Mouse (Mus musculus): ENCODE measurements at regions not wholly inside any gene's neighbourhood (a gene's known extent, or its start where the extent isn't known, plus 50 kb on each side); places are given as distances from the start of the nearest gene placed in this dataset.

GRCm38 (mm10) chr5:148724470-148724869 is 171.9 kb upstream of the Ubl3 start:
- Histone ChIP-seq H3K4me2 (ENCODE audit: low read length) (no peak overlapping the region), H3K9ac (ENCODE audit: low read length) (no peak overlapping the region), H3K27ac (ENCODE audit: low read depth, low read length) (no peak overlapping the region), H3K36me3 (ENCODE audit: control insufficient read depth, insufficient read depth, low read length) (no peaks in the 10 kb centered on the region), H3K27me3 (replicated peaks; ENCODE audit: control insufficient read depth, insufficient read depth, low read length) (no peaks in the 10 kb centered on the region), H3K9me3 (replicated peaks; ENCODE audit: control insufficient read depth, low read length) (no peaks in the 10 kb centered on the region), H3K4me3 (ENCODE audit: low read depth, low read length) (no peak overlapping the region), H3K4me1 (ENCODE audit: control insufficient read depth, insufficient read depth, low read length) (no peaks in the 10 kb centered on the region)
- DNase-seq (ENCODE audit: low spot score) (no peak), ATAC-seq (no peak)
- 86% methylated on average over 6 of the region's 6 CpGs for WGBS

GRCm38 (mm10) chr5:148723677-148724227 is 171.2 kb upstream of the Ubl3 start:
- Histone ChIP-seq H3K27me3 (replicated peaks; ENCODE audit: control insufficient read depth, insufficient read depth, low read length) (no peaks in the 10 kb centered on the region), H3K4me3 (ENCODE audit: low read depth, low read length) (no peak overlapping the region), H3K9me3 (replicated peaks; ENCODE audit: control insufficient read depth, low read length) (no peaks in the 10 kb centered on the region), H3K4me1 (ENCODE audit: control insufficient read depth, insufficient read depth, low read length) (no peaks in the 10 kb centered on the region), H3K9ac (ENCODE audit: low read length) (no peak overlapping the region), H3K27ac (ENCODE audit: low read depth, low read length) (no peak overlapping the region), H3K36me3 (ENCODE audit: control insufficient read depth, insufficient read depth, low read length) (no peaks in the 10 kb centered on the region), H3K4me2 (ENCODE audit: low read length) (no peak overlapping the region)
- ATAC-seq (no peak), DNase-seq (ENCODE audit: low spot score) (no peak)
- 92% methylated on average over 11 of the region's 11 CpGs for WGBS

GRCm38 (mm10) chr5:148720604-148721003 is 168.0 kb upstream of the Ubl3 start:
- H3K27me3 ChIP-seq (replicated peaks; ENCODE audit: control insufficient read depth, insufficient read depth, low read length): no peaks in the 10 kb centered on the region
- no peak for DNase-seq (ENCODE audit: low spot score)
- no peak overlapping the region for H3K27ac ChIP-seq (ENCODE audit: low read depth, low read length)
- 94% methylated on average over 5 of the region's 5 CpGs for WGBS
- no peak overlapping the region for H3K4me3 ChIP-seq (ENCODE audit: low read depth, low read length)
- ATAC-seq: no peak
- H3K4me1 ChIP-seq (ENCODE audit: control insufficient read depth, insufficient read depth, low read length): no peaks in the 10 kb centered on the region
- H3K9me3 ChIP-seq (replicated peaks; ENCODE audit: control insufficient read depth, low read length): no peaks in the 10 kb centered on the region
- no peak overlapping the region for H3K9ac ChIP-seq (ENCODE audit: low read length)
- H3K4me2 ChIP-seq (ENCODE audit: low read length): no peak overlapping the region
- no peaks in the 10 kb centered on the region for H3K36me3 ChIP-seq (ENCODE audit: control insufficient read depth, insufficient read depth, low read length)

- no peak overlapping the region for H3K4me3 ChIP-seq (ENCODE audit: low read depth, low read length)
- no peaks in the 10 kb centered on the region for H3K9me3 ChIP-seq (replicated peaks; ENCODE audit: control insufficient read depth, low read length)
- 96% methylated on average over 6 of the region's 6 CpGs for WGBS
- ATAC-seq (no peak), DNase-seq (ENCODE audit: low spot score) (no peak)
- no peaks in the 10 kb centered on the region for H3K4me1 ChIP-seq (ENCODE audit: control insufficient read depth, insufficient read depth, low read length)
- H3K4me2 ChIP-seq (ENCODE audit: low read length): no peak overlapping the region
- H3K9ac ChIP-seq (ENCODE audit: low read length): no peak overlapping the region
- H3K27me3 ChIP-seq (replicated peaks; ENCODE audit: control insufficient read depth, insufficient read depth, low read length): no peaks in the 10 kb centered on the region
- H3K27ac ChIP-seq (ENCODE audit: low read depth, low read length): no peak overlapping the region
- H3K36me3 ChIP-seq (ENCODE audit: control insufficient read depth, insufficient read depth, low read length): no peaks in the 10 kb centered on the region
Observed at GRCm38 (mm10) chr5:148716633-148717032, 164.0 kb upstream of the Ubl3 start.

- Histone ChIP-seq H3K27ac (ENCODE audit: low read depth, low read length) (no peak overlapping the region), H3K27me3 (replicated peaks; ENCODE audit: control insufficient read depth, insufficient read depth, low read length) (no peaks in the 10 kb centered on the region), H3K4me2 (ENCODE audit: low read length) (no peak overlapping the region), H3K36me3 (ENCODE audit: control insufficient read depth, insufficient read depth, low read length) (no peaks in the 10 kb centered on the region), H3K4me1 (ENCODE audit: control insufficient read depth, insufficient read depth, low read length) (no peaks in the 10 kb centered on the region), H3K4me3 (ENCODE audit: low read depth, low read length) (no peak overlapping the region), H3K9me3 (replicated peaks; ENCODE audit: control insufficient read depth, low read length) (no peaks in the 10 kb centered on the region), H3K9ac (ENCODE audit: low read length) (no peak overlapping the region)
- ATAC-seq (no peak), DNase-seq (ENCODE audit: low spot score) (no peak)
- WGBS: 76% methylated on average over 15 of the region's 15 CpGs
Observed at GRCm38 (mm10) chr5:148715218-148715991, 162.8 kb upstream of the Ubl3 start.

GRCm38 (mm10) chr5:148714807-148715206 is 162.2 kb upstream of the Ubl3 start:
- H3K4me2 ChIP-seq (ENCODE audit: low read length): no peak overlapping the region
- no peak for DNase-seq (ENCODE audit: low spot score)
- H3K36me3 ChIP-seq (ENCODE audit: control insufficient read depth, insufficient read depth, low read length): no peaks in the 10 kb centered on the region
- no peaks in the 10 kb centered on the region for H3K9me3 ChIP-seq (replicated peaks; ENCODE audit: control insufficient read depth, low read length)
- H3K27ac ChIP-seq (ENCODE audit: low read depth, low read length): no peak overlapping the region
- WGBS: 81% methylated on average over 4 of the region's 4 CpGs
- H3K4me1 ChIP-seq (ENCODE audit: control insufficient read depth, insufficient read depth, low read length): no peaks in the 10 kb centered on the region
- no peaks in the 10 kb centered on the region for H3K27me3 ChIP-seq (replicated peaks; ENCODE audit: control insufficient read depth, insufficient read depth, low read length)
- ATAC-seq: no peak
- no peak overlapping the region for H3K4me3 ChIP-seq (ENCODE audit: low read depth, low read length)
- H3K9ac ChIP-seq (ENCODE audit: low read length): no peak overlapping the region

GRCm38 (mm10) chr5:148713796-148714195 is 161.2 kb upstream of the Ubl3 start:
- Histone ChIP-seq H3K4me3 (ENCODE audit: low read depth, low read length) (no peak overlapping the region), H3K9ac (ENCODE audit: low read length) (no peak overlapping the region), H3K9me3 (replicated peaks; ENCODE audit: control insufficient read depth, low read length) (no peaks in the 10 kb centered on the region), H3K27ac (ENCODE audit: low read depth, low read length) (no peak overlapping the region), H3K27me3 (replicated peaks; ENCODE audit: control insufficient read depth, insufficient read depth, low read length) (no peaks in the 10 kb centered on the region), H3K4me1 (ENCODE audit: control insufficient read depth, insufficient read depth, low read length) (peaks cover 5% of the 10 kb centered on the region), H3K4me2 (ENCODE audit: low read length) (no peak overlapping the region), H3K36me3 (ENCODE audit: control insufficient read depth, insufficient read depth, low read length) (no peaks in the 10 kb centered on the region)
- DNase-seq (ENCODE audit: low spot score) (no peak), ATAC-seq (no peak)
- WGBS: 92% methylated on average over 5 of the region's 5 CpGs

- Histone ChIP-seq H3K4me3 (ENCODE audit: low read depth, low read length) (no peak overlapping the region), H3K4me1 (ENCODE audit: control insufficient read depth, insufficient read depth, low read length) (peaks cover 13% of the 10 kb centered on the region), H3K9me3 (replicated peaks; ENCODE audit: control insufficient read depth, low read length) (no peaks in the 10 kb centered on the region), H3K9ac (ENCODE audit: low read length) (no peak overlapping the region), H3K27me3 (replicated peaks; ENCODE audit: control insufficient read depth, insufficient read depth, low read length) (no peaks in the 10 kb centered on the region), H3K27ac (ENCODE audit: low read depth, low read length) (no peak overlapping the region), H3K4me2 (ENCODE audit: low read length) (no peak overlapping the region), H3K36me3 (ENCODE audit: control insufficient read depth, insufficient read depth, low read length) (no peaks in the 10 kb centered on the region)
- no peak for ATAC-seq
- no peak for DNase-seq (ENCODE audit: low spot score)
Observed at GRCm38 (mm10) chr5:148713039-148713438, 160.4 kb upstream of the Ubl3 start.

- Histone ChIP-seq H3K9me3 (replicated peaks; ENCODE audit: control insufficient read depth, low read length) (no peaks in the 10 kb centered on the region), H3K9ac (ENCODE audit: low read length) (no peak overlapping the region), H3K27ac (ENCODE audit: low read depth, low read length) (no peak overlapping the region), H3K4me2 (ENCODE audit: low read length) (no peak overlapping the region), H3K36me3 (ENCODE audit: control insufficient read depth, insufficient read depth, low read length) (no peaks in the 10 kb centered on the region), H3K4me3 (ENCODE audit: low read depth, low read length) (no peak overlapping the region), H3K4me1 (ENCODE audit: control insufficient read depth, insufficient read depth, low read length) (peaks cover 15% of the 10 kb centered on the region), H3K27me3 (replicated peaks; ENCODE audit: control insufficient read depth, insufficient read depth, low read length) (no peaks in the 10 kb centered on the region)
- ATAC-seq: no peak
- 82% methylated on average over 5 of the region's 5 CpGs for WGBS
- DNase-seq (ENCODE audit: low spot score): no peak
Observed at GRCm38 (mm10) chr5:148711570-148711969, 159.0 kb upstream of the Ubl3 start.

Data from forebrain, embryonic 14.5 days (tissue).